Mouse (Mus musculus) myocyte (in vitro differentiated cells): ENCODE data around the gene Kdm1a.

Experiments used
- CEBPB ChIP-seq: IDR thresholded peaks from 2 replicates; pipeline ENCODE4 v1.6.1; 2011; ENCODE audit warnings: mild to moderate bottlenecking, moderate library complexity; ENCODE audit not compliant: poor library complexity, insufficient read depth, severe bottlenecking
- MAX ChIP-seq: IDR thresholded peaks from one replicate; pipeline ENCODE4 v1.6.1; 2011; ENCODE audit warnings: low read depth, mild to moderate bottlenecking, control low read depth
- MYOG ChIP-seq, 3 experiments: IDR thresholded peaks; one replicate each; pipeline ENCODE4 v1.6.1; 2011; ENCODE audit warnings: control low read depth in 2 of 3, low read depth in 2 of 3, mild to moderate bottlenecking in 2 of 3; ENCODE audit not compliant: insufficient read length in 2 of 3, control insufficient read depth in 1 of 3, insufficient read depth in 1 of 3
- POLR2A ChIP-seq: IDR thresholded peaks from one replicate; pipeline ENCODE4 v1.6.1; 2011; ENCODE audit warnings: low read depth, mild to moderate bottlenecking, control low read depth, moderate library complexity; ENCODE audit not compliant: insufficient read length
- POLR2AphosphoS2 ChIP-seq: IDR thresholded peaks from one replicate; pipeline ENCODE4 v1.6.1; 2011; ENCODE audit warnings: low read depth, control low read depth; ENCODE audit not compliant: insufficient read length
- TCF12 ChIP-seq: IDR thresholded peaks from one replicate; pipeline ENCODE4 v1.6.1; 2011; ENCODE audit warnings: mild to moderate bottlenecking, control low read depth; ENCODE audit not compliant: poor library complexity, insufficient read depth, severe bottlenecking
- TCF3 ChIP-seq: IDR thresholded peaks from one replicate; pipeline ENCODE4 v1.6.1; 2011; ENCODE audit warnings: low read depth, control low read depth; ENCODE audit not compliant: insufficient read length
- USF1 ChIP-seq: IDR thresholded peaks from one replicate; pipeline ENCODE4 v1.6.1; 2011; ENCODE audit warnings: low read depth, mild to moderate bottlenecking, control low read depth, moderate library complexity

DNA sequence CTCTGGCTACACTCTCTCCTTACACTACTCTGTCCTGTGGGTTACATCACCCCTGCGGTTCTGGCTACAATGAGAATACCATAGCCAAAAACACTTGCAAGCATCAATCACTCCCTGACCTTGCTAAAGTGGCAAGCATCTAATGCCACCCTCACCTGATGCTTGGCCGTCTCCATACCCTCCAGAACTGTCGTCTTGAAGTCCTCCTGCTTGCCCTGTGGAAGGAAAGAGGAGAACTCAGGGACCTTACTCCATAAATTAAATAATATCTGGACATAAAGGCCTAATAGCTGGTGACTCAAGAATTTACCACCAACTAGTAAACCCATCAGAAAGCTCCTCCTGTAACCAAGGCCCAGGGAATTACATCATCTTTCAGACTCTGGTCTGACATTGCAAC lies 20.6 kb downstream of the Kdm1a start:
- TF ChIP-seq TCF3: no peak
- TF ChIP-seq POLR2A: no peak
- TF ChIP-seq MAX: peak; percentile 4
- TF ChIP-seq CEBPB: peak; percentile 72
- no peak for TF ChIP-seq USF1
- TF ChIP-seq MYOG (IDR thresholded peaks at IDR 0.05; ENCODE audit: control insufficient read depth in 1 of 3, insufficient read depth in 1 of 3, insufficient read length in 2 of 3, low read depth in 2 of 3): no peak
- TF ChIP-seq TCF12: no peak
- TF ChIP-seq POLR2AphosphoS2: no peak
